Mouse (Mus musculus): ENCODE data around the gene Ackr2.

Ackr2 gene

DNA sequence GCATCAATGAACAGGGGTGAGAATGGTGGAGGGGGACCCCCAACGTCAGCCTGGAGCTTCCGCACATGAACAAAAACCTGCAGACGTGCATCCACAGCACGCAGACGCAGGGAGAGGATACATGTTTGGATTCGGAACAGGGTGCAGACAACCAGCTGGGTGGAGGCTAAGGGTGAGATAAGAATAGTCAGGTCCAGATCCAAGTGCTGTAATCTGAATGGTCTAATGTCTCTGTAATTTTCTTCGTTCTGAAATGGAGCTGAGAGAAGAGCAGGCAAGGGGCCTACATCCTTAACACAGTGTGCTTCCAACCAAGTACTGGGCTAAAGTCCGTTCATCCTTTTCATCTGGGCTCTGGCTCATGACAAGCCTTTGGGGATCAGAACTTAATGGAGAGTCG is 6.9 kb upstream of the Ackr2 start:
- DNase-seq (ENCODE audit: low spot score in 2 of 2): no peak

DNA sequence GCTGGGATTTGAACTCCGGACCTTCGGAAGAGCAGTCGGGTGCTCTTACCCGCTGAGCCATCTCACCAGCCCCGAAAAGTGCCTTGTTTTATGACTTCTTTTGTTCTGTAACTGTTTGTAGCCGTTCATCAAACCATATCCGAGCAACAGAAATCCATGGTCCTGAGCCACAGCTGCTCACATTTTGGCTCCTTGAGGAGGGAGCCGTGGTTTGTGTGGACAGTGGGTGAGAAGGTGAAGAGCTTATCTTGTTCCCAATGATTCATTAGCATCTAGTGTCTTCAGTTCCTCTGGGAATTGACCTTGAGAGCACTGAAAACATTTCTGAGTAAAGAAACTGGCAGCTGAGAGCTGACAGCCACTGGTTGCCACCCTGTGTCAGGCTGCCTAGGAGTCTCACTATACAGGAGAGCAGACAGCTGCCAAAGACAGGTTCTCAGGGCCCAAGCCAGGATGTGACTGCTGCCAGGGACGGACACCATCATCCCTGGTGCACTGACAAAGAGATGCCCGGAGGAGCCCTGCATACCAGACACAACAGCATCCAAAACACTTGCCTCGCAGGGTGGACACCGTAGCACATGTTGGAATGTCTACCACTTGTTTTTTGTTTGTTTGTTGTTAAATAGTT is 6.0 kb upstream of the Ackr2 start:
- DNase-seq (ENCODE audit: low spot score in 2 of 2): no peak

DNA sequence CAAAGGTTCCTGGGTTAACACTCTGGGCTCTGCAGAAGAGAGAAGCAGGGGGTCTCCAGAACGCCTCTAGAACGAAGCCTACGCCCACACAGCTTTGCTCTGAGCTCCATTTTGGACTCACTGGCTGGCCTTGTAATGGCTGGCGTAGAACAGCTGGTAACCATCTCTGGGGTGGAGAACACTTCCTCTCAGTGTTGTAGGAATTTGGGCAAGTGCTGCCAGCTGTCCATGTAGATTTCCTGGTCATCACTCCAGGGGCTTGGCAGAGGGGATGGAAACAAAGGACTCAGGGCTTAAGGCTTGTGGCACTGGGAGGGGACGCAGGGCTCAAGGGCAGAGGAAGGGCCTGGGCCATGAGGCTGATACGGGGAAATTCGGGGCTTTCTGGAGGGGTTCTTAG is 3.7 kb upstream of the Ackr2 start:
- no peak for DNase-seq (ENCODE audit: low spot score in 2 of 2)

DNA sequence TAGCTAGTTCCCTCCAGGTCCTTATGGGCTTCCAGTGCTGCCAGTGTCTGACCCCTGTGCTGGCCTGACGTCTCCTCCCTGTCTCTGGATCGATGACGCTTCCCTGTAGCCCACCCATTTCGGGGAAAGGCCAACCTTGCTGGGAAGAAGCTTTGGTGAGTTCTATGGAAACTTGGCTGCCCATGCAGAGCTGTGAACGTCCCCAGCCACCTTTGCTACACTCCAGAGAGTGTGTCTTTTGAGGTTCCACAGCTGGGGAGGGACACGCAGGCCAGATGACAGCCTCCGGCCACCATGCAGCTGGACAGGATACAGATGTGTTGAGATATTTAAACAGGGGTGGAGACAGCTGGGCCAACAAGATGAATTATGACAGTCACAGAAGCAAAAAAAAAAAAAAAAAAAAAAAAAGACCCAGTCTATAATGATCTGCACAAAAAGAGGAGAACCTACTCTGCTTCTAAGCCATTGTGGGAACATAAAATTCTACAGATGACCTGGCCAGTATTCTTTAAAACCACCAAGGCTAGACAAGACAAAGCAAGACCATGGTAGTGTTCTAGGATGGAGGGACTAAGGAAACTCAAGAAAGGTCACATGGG is 2.7 kb upstream of the Ackr2 start:
- no peak for DNase-seq (ENCODE audit: low spot score in 2 of 2)

DNA sequence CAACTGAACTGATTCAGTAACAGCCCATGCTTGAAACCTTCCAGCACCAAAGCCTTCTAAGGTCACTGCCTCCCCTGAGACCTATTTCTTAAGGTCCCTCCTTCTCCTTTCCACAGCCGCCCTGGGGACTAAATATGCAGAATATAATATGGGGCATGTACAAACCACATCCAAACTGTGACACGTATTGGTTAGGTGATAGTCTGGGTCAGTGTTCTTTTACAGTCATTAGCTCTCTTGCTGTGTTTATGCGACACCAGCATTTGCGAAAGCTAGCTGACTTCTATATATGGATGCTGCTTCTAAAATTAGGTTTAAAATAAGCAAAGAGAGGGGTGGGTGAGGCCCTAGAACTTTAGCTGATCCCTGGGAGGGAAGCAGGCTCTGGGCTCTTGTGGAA is 1.3 kb upstream of the Ackr2 start:
- DNase-seq (ENCODE audit: low spot score in 2 of 2): peak in 1 of 2 experiments; percentile 1

DNA sequence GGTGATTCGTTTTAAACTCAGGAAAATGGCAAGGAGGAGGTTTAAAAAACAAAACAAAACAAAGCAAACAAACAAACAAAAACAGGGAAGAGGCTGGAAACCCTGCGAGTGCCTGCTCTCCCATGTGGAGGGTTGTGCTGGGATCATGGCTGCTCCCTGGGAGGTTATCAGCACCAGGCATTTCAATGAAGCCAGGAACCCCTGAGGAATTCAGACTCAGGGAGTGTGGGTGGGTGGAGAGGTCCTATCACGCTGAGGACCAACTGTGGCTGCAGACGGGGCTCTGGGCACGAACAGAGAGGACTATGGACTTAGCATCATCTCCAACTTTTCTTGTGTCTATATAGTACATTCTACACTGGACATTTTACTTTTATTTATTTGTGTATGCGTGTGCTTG is 1.2 kb downstream of the Ackr2 start:
- DNase-seq (ENCODE audit: low spot score in 2 of 2): peak in 1 of 2 experiments; percentile 1

DNA sequence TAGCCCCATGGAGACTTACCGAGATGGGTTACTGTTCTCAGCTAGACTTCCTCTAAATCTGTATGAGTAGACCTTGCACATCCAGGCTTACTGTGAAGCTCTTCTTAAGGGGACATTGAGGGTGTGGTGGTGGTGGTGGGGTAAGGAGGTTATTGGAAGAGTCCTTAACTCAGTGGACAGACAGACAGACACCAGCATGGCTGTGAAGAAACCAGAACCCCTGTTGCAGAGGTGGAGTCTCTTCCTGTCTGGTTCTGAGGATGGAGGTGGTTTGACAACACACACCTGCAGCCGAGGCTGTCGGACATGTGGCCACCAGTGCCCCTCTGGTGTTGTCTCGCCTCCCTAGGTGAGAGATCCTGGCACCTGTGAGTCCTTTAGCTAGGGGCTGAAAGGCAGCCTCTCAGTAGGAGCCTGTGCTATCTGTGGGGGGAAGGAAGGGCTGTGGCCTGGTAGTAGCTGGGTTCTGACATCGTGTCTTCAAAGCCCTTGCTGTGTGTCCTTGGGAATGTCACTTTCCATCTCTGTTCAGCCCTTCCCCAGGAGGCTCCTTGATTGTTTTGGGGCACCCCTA is 2.2 kb downstream of the Ackr2 start:
- no peak for DNase-seq (ENCODE audit: low spot score in 2 of 2)

DNA sequence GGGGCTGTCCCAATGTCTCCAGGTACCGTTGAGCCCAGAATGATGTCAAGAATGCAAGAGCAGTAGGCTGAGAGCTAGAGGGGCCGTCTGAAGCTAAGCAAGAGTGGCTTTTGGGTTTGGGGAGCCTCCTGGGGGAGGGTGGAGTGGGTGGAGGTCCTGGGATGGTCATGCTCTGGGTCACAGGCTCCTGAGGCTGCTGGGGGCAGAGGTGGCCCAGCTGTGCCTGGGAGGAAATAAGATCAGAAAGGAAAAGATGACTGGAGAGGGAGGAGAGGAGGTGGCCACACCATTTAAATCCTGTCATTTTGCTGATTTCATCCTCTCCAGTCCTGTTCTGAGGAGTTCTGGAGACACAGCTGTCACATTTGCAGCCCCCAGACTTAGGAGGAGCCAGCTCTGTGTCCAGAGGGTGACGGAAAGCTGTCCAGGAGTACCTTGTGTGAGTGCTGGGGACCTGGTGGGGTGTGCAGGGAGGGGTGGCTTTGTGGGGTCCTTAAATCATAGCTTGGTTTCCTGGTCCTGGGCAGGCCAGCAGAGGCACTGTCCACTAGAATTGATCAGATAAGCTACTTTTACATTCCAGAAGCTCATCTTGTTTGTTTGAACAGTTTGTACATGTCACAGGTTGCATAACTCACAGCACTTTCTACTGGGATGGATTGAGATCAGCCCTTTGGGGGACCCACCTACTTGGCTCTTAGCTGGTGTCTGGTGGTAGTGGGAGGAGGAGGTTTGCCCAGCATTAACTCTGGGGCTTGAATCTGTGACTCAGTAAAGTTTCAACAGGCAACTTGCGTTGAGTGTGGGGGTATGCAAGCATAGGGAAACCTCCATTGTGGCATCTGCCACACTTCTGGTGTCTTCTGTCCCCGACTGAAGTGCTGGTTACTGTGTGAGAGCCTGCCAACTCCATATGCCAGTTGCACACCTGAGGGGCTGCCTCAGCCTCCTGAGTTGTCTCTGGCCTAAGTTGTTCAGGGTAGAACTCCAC is 3.9 kb downstream of the Ackr2 start:
- DNase-seq (ENCODE audit: low spot score in 2 of 2): no peak

DNA sequence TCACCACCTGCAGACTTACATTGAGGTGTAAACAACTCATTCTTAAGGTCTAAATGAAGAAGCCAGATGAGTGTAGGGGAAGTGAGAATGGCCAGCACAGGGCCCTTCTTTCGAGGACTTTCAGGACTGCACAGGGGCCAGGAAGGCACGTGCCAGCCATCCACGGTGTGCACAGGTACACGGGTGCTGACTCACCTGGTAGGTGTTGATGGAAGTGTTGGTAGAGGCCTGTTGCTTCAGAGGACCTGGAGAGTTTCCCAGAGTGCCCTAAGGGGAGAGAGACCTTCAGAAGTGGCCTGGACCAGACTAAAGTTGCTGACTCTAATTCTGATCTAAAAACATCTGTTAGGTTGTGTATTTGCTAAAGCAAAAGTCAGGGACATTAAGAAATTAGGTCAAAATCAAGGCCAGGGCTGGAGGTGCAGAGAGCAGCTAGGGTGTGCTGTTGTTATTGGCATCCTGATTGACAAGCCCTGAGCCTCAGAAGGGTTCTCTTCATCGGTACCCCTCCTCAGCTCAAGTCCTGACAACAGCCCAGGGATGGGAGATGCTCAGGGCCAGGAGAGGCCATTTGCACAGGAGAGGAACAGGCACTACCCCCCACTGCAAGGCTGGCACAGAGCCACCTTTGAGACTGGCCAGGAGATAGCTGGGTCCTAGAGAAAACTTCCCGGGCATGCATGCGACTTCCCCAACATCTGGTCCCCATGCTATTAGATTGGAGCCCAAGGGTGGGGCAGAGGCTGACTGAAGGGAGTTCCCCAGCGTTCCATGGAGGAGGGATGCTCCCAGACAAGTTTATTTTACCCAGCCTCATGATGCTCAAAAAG is 5.5 kb downstream of the Ackr2 start:
- no peak for DNase-seq (ENCODE audit: low spot score in 2 of 2)

DNA sequence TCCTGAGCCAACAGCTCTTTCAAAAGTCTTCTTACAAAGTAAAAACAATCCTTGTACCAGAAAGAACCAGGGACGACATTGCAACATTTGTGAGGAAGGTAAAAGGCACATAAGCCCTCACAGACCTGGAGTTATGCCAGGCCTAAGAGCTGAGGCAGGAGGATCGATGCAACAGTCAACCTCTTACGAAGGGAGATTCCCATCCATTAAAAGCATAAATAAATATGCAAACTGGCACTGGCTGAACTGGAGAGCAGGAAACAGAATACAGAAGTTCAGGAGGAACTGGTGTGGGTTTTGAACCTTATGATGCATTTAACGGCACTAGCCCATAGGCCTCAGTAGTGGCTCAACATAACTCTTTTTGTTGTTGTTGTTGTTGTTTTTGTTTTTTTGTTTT is 6.2 kb downstream of the Ackr2 start:
- DNase-seq (ENCODE audit: low spot score in 2 of 2): no peak

DNA sequence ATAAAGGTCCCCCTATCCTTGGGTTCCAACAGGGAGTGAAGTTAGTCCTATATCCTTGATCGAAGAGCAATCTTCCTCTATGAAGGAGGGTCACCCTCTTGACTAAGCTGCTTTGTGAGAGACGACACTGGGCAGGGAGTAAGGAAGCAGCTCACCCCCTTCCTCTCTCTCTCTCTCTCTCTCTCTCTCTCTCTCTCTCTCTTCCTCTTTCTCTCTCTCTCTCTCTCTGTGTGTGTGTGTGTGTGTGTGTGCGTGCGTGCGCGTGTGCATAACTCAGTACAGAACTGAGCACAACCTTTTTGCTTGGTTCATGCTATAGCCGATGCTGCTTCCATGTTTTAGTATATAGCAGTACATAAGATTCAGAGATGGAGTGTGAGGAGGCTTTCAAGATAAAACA is 6.8 kb downstream of the Ackr2 start:
- DNase-seq (ENCODE audit: low spot score in 2 of 2): no peak

DNA sequence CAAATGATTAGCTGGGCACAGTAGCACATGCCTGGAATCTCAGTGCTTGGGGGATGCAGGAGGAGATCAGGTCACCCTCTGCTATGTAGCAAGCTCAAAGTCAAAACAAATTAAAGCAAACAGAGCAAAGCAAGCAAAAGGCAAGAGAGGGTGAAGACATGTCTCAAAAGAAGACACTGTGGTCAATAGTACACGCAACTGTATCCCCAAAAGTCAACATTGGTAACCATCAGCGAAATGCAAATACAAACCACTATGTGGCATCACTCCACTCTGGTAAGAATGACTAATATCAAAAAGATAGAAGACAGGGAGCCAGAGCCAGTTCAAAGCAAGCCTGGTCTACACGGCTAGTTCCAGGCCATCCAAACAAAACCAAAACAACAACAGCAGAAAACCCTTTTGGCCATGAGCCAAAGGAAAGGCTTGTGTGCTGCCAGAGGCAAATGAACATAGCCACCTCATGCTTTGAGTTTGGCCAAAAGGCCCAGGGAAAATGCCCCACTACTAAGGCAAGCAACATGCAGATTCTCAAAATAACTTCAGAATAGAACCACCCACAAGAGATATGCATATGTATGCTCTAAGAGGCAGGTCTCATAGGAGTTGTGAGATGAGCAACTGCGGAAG is 7.5 kb downstream of the Ackr2 start:
- peak in 1 of 2 experiments; percentile 14 for DNase-seq (ENCODE audit: low spot score in 2 of 2)

DNA sequence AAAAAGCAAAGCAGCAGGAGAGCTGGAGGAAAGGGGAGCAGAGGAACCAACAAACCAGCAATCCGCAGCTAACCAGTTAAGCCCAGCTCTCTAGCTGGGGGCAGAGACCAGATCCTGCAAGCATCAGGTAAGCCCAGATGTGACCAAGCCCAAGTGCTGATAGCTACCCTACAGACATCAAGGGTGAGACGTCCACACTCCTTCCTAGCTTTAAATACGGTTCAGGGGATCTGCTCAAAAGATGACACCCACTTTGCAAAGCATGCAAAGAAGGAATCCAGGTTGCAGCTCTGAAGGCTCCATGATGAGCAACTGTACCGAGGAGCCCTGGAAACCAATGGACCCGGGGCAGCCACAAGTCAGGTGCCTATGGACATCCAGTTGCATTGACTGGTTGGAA is 8.3 kb downstream of the Ackr2 start:
- no peak for DNase-seq (ENCODE audit: low spot score in 2 of 2)

DNA sequence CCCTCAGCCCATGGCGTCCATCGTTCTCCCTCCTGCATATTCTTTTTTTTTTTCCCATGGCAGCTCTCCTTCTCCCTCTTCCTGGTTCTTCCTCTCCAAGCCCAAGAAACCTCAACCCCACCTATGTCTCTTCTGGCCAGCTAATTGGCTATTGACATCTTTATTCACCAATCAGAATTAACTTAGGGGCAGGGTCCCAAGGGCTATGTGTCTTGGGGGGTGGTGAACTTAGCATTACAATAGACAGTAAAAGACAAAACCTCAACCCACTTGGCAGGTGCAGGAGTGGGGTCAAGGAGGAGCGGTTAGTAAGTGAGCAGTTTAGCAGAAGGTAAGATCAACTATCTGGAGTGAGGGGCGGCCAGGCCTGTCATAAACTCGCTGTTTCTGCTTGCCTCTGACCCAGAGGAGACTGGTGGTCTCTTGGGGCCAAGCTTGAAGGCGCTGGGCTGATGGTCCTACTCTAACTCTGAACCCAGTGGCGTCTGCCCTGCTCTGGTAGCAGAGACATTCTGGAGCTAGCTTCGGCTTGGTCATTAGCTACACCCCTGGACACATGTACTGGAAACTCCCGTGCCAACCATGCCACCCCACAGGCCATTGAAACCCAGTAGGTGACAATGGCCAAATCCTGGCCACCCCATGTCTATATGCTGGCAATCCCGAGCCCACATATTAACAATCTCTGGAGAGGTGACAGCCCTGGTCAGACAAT is 9.4 kb downstream of the Ackr2 start:
- DNase-seq (ENCODE audit: low spot score in 2 of 2): no peak

DNA sequence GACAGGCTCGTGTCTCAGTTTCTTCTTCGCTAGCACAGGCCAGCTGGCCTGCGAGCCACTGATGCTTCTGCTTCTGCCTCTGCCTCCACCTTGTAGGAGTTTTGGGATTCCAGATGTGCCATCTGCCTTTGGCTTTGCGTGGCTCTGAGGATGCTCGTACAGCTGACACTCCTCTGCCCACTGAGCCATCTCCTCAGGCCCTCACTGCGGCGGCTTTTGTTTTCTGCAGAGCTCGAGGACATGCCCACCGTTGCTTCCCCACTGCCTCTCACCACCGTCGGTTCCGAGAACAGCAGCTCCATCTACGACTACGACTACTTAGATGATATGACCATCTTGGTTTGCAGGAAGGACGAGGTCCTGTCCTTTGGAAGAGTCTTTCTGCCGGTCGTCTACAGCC is 10.2 kb downstream of the Ackr2 start:
- DNase-seq (ENCODE audit: low spot score in 2 of 2): no peak

DNA sequence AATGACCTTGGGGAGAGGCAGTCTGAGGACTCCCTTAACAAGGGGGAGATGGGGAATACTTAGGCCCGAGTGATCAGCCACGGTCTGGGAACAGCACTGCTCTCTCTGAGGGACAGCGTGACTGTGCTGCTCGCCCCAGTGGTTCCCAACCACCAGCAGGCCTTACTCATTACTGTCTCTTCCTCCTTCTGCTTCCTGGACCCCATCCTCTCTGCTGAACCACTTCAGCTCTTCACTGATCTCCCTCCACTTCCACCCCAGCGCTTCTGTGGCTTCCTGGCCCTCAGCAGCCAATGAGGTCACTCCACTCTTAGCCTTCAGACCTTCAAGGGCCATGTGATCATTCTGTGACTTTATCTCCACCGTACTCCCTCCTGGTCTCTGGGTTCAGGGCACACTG is 11.5 kb downstream of the Ackr2 start:
- DNase-seq (ENCODE audit: low spot score in 2 of 2): no peak

DNA sequence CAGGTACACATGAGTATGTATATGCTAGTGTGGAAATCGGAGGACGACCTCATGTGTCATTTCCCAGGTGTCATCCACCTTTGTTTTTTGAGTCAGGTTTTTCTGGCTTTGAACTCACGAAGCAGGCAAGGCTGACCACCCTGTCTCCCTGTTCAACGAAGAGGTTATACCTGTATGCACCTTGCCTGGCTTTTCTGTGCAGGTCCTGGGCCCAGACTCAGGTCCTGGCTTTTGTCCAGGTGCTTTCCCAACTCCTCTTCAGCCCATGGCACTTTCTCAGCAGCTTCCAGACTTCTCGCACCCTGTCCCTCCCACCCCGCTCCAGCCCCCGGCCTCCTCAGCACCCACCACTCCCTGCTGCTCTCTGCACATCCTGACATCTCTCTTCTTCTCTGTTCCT is 13.0 kb downstream of the Ackr2 start:
- DNase-seq (ENCODE audit: low spot score in 2 of 2): no peak

DNA sequence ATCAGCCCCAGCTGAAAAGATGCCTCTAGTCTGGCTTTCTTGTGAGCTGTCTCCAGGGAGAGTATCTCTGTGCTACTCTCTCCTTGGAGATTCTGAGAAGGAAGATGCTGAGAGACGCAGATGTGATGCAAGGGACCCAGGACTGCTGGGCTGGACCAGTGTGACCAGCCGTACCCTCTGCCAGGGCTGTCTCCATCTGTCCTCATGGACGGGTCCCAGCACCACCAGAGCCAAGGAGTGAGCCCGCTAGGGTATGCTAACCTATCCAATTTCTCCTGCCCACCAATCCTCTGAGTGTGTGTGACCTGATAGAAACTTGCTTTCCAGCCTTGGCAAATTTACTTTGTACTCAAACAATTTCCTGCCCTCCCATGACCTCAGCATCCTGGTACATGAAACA is 14.6 kb downstream of the Ackr2 start:
- no peak for DNase-seq (ENCODE audit: low spot score in 2 of 2)

DNA sequence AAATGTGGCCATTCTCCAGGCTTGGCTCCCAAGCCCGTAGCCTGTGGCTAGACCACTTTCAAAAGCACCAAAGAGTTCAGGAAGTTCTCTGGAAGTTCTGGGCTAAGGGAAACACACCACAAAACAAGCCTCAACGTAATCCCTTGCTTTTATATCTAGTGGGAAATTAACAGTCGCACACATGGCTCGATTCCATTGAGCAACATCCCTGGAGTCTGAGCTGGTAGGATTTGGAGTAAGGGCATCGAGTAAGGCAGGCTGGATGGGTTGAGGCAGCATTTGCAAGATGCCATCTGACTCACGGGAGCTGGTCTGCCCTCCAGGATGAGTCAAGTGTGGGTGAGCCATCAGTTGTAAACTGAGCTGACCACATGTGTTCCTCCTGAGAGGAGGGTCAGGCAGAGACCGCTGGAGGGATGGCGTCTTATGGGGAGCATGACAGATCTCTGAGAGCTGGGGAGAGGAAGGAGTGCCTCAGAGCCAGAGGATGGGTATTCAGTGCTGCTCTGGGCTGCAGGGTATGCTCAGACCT is 16.1 kb downstream of the Ackr2 start:
- no peak for DNase-seq (ENCODE audit: low spot score in 2 of 2)

DNA sequence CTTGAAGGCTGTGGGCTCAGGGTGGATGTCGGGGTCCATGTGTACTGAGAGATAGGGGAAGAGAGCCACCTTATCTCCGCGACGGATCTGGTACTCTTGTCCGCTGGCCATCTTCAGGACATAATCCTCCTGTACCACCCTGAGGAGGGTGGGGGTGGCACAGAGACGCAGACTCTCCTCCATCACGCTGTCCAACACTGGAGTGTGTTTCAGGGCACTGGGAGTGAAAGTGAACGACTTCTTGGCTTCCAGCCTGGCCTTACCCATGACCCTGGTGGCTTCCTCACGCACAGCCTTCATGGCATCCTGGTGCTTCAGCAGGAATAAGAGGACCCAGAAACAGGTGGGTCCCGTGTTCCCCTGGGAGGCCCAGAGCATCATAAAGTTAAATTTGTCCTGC is 16.9 kb downstream of the Ackr2 start:
- no peak for DNase-seq (ENCODE audit: low spot score in 2 of 2)
